Mouse (Mus musculus): ENCODE measurements around the gene Espn.

- TF ChIP-seq CTCF (IDR thresholded peaks at IDR 0.05; ENCODE audit: borderline replicate concordance, extremely low read depth, insufficient read depth, insufficient read length) = no peak
- TF ChIP-seq POLR2A (IDR thresholded peaks at IDR 0.05; ENCODE audit: borderline replicate concordance, extremely low read depth, insufficient read depth, insufficient read length, poor library complexity, severe bottlenecking) = no peak
These were observed 19.4 kb downstream of the Espn start for GRCm38 (mm10) chr4:152132772-152133169.

All from brain, embryonic 14.5 days (tissue).